In the genomic region with DNA sequence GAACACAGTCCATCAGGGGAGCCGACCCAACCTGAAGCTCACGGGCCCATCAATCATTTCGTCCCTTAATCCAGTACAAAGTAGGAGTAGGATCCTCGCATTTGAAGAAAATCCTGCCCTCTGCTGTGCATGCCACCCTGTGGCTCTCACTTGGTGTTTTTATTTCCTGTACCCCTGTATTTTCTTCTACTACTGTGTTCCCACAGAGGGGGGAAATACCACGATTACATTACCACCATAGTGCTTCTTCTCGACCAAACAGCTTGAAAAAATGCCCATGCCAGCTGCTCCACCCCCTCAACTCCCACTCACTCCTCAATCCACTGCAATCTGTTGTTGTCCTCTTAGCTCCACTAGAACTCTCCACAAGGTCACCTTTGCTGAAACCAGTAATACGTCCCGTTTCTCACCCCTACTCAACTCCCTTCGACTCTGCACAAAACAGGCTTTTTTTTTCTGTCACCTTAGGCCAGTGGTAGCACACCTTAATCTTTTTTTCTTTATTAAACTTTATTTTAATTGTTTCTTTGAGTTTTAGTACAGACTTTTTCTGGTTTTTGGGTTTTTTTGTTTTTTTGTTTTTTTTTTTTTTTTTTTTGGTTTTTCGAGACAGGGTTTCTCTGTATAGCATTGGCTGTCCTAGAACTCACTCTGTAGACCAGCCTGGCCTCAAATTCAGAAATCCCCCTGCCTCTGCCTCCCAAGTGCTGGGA, we compare ENCODE assay signal across 9 mouse cellular contexts. TPM values are rescaled to one million over a fixed set of nuclear protein-coding genes. Genes with fewer than 3 reads are reported as not detected.
DNase-seq lines count a peak whose midpoint lies in the region; ATAC-seq lines count a peak whose summit lies in the region.
"Had no signal": no experiment of that assay in that cellular context is flagged by ENCODE, and none has a peak within 500 bp of the region (broad histone marks: within the 10 kb centered on the region; RNA-seq: fewer than 3 reads in every experiment).

No protein-coding gene starts in this region.

- peak overlapping the region; percentile 100 for H3K27ac ChIP-seq in embryonic facial prominence, embryonic 14.5 days (replicated peaks; ENCODE audit: low read depth, low read length)

- WGBS in embryonic facial prominence, embryonic 14.5 days = 81% methylated on average over 10 of the region's 10 CpGs

- no peaks in the 10 kb centered on the region for H3K27me3 ChIP-seq in embryonic facial prominence, embryonic 14.5 days (replicated peaks; ENCODE audit: control insufficient read depth, insufficient read depth, low read length)
- H3K27me3 ChIP-seq: Patski had no signal

- DNase-seq in adrenal gland, adult 2 months = peak; percentile 17
- DNase-seq in adrenal gland, adult 18-20 months (ENCODE audit: low spot score in 2 of 2) = no peak
- DNase-seq in left cerebral cortex, adult 8-10 months (ENCODE audit: low spot score in 2 of 2) = peak; percentile 15 to 45
- no peak for DNase-seq in left cerebral cortex, adult 11 months (ENCODE audit: low spot score)
- no peak for DNase-seq in embryonic facial prominence, embryonic 14.5 days (ENCODE audit: low spot score)
- peak; percentile 42 to 74 for DNase-seq in left cerebral cortex, postnatal 25 days (ENCODE audit: low spot score in 2 of 2)
- peak; percentile 14 for DNase-seq in retina, postnatal 7 days (ENCODE audit: low read depth, low spot score)

- H3K4me3 ChIP-seq in embryonic facial prominence, embryonic 14.5 days (ENCODE audit: low read depth, low read length) = peak overlapping the region; percentile 93

- intact Hi-C loops in left cerebral cortex, postnatal 25 days (cut with DNase I) = loop anchor here (5.0 kb wide), 1 partner anchor 45 kb away; a partner anchor contains a TSS

- H3K9ac ChIP-seq in embryonic facial prominence, embryonic 14.5 days (ENCODE audit: low read depth, low read length) = peak overlapping the region; percentile 39; the same call in 1 of the 2 replicates

- peaks cover 16% of the 10 kb centered on the region; the same call in 1 of the 2 replicates for H3K4me1 ChIP-seq in embryonic facial prominence, embryonic 14.5 days (ENCODE audit: control insufficient read depth, insufficient read depth, low read length)

- peaks cover 27% of the 10 kb centered on the region for H3K36me3 ChIP-seq in embryonic facial prominence, embryonic 14.5 days (ENCODE audit: control insufficient read depth, insufficient read depth, low read length)

- no peaks in the 10 kb centered on the region for H3K9me3 ChIP-seq in embryonic facial prominence, embryonic 14.5 days (ENCODE audit: control insufficient read depth, low read length)

- peak overlapping the region; percentile 88 for H3K4me2 ChIP-seq in embryonic facial prominence, embryonic 14.5 days (ENCODE audit: low read depth, low read length)

- no peak for ATAC-seq in embryonic facial prominence, embryonic 14.5 days (ENCODE audit: low read depth)
- ATAC-seq in megakaryocyte-erythroid progenitor cell, adult 5-6 weeks (replicated peaks; ENCODE audit: low FRiP score, low TSS enrichment, poor library complexity, severe bottlenecking) = no peak

RNA-seq across cellular contexts. Expression of a gene that starts 0.9 kb away (rescaled TPM):
- 100 to 1,000 TPM; 241 to 251 TPM for total RNA-seq in adrenal gland, adult 2 months (2021)
- 15.9 and 18.9 TPM in 2 replicates for polyA plus RNA-seq in adrenal gland, adult 2 months (2012; rRNA removed)
- total RNA-seq in adrenal gland, adult 18-20 months (2021) = 100 to 1,000 TPM; 219 to 240 TPM
- total RNA-seq in left cerebral cortex, adult 8-10 months (2022) = 100 to 1,000 TPM; 262 to 316 (median 290) TPM
- polyA plus RNA-seq in embryonic facial prominence, embryonic 14.5 days (2014; fragmentation: Nextera tagmentation; extraction: Ambion mirVana) = 838 and 864 TPM in 2 replicates
- 100 to 1,000 TPM; 298 to 313 TPM for total RNA-seq in left cerebral cortex, postnatal 25 days (2021)
- 541 and 596 TPM in 2 replicates for total RNA-seq in megakaryocyte-erythroid progenitor cell, adult 5-6 weeks (2014; fragmentation: Nextera tagmentation)
- 518 and 674 TPM in 2 replicates for total RNA-seq in megakaryocyte-erythroid progenitor cell, adult 5-6 weeks (2017)

RNA-seq across cellular contexts. Expression of a gene that starts 22.8 kb away (rescaled TPM):
- 100 to 1,000 TPM in 1 of 2 experiments, 10 to 100 TPM in 1; 71.8 to 109 TPM for total RNA-seq in adrenal gland, adult 2 months (2021)
- polyA plus RNA-seq in adrenal gland, adult 2 months (2012; rRNA removed) = 100 and 102 TPM in 2 replicates
- 10 to 100 TPM; 81.3 to 86.5 TPM for total RNA-seq in adrenal gland, adult 18-20 months (2021)
- 100 to 1,000 TPM; 125 to 152 (median 137) TPM for total RNA-seq in left cerebral cortex, adult 8-10 months (2022)
- polyA plus RNA-seq in embryonic facial prominence, embryonic 14.5 days (2014; fragmentation: Nextera tagmentation; extraction: Ambion mirVana) = 576 and 619 TPM in 2 replicates
- total RNA-seq in left cerebral cortex, postnatal 25 days (2021) = 100 to 1,000 TPM; 165 to 168 TPM
- total RNA-seq in megakaryocyte-erythroid progenitor cell, adult 5-6 weeks (2014; fragmentation: Nextera tagmentation) = 167 and 191 TPM in 2 replicates
- total RNA-seq in megakaryocyte-erythroid progenitor cell, adult 5-6 weeks (2017) = 122 and 142 TPM in 2 replicates

RNA-seq across cellular contexts. Expression of a gene that starts 27.2 kb away (rescaled TPM):
- total RNA-seq in adrenal gland, adult 2 months (2021) = 10 to 100 TPM; 32.5 to 46.0 TPM
- polyA plus RNA-seq in adrenal gland, adult 2 months (2012; rRNA removed) = 24.7 and 28.9 TPM in 2 replicates
- 10 to 100 TPM; 33.2 to 43.0 TPM for total RNA-seq in adrenal gland, adult 18-20 months (2021)
- 10 to 100 TPM; 43.9 to 49.4 (median 46.0) TPM for total RNA-seq in left cerebral cortex, adult 8-10 months (2022)
- 128 and 143 TPM in 2 replicates for polyA plus RNA-seq in embryonic facial prominence, embryonic 14.5 days (2014; fragmentation: Nextera tagmentation; extraction: Ambion mirVana)
- 10 to 100 TPM; 45.7 to 49.1 TPM for total RNA-seq in left cerebral cortex, postnatal 25 days (2021)
- total RNA-seq in megakaryocyte-erythroid progenitor cell, adult 5-6 weeks (2014; fragmentation: Nextera tagmentation) = 256 and 306 TPM in 2 replicates
- 179 and 228 TPM in 2 replicates for total RNA-seq in megakaryocyte-erythroid progenitor cell, adult 5-6 weeks (2017)

RNA-seq across cellular contexts. Expression of a gene that starts 45.4 kb away (rescaled TPM):
- 100 to 1,000 TPM; 124 to 154 TPM for total RNA-seq in adrenal gland, adult 2 months (2021)
- polyA plus RNA-seq in adrenal gland, adult 2 months (2012; rRNA removed) = 68.4 and 73.4 TPM in 2 replicates
- 100 to 1,000 TPM in 1 of 2 experiments, 10 to 100 TPM in 1; 68.7 to 154 TPM for total RNA-seq in adrenal gland, adult 18-20 months (2021)
- 10 to 100 TPM; 58.4 to 66.1 (median 61.0) TPM for total RNA-seq in left cerebral cortex, adult 8-10 months (2022)
- polyA plus RNA-seq in embryonic facial prominence, embryonic 14.5 days (2014; fragmentation: Nextera tagmentation; extraction: Ambion mirVana) = 70.9 and 74.8 TPM in 2 replicates
- 10 to 100 TPM; 60.1 to 66.5 TPM for total RNA-seq in left cerebral cortex, postnatal 25 days (2021)
- 81.6 and 117 TPM in 2 replicates for total RNA-seq in megakaryocyte-erythroid progenitor cell, adult 5-6 weeks (2014; fragmentation: Nextera tagmentation)
- total RNA-seq in megakaryocyte-erythroid progenitor cell, adult 5-6 weeks (2017) = 79.8 and 101 TPM in 2 replicates

Comparison
In these comparisons a context has a peak if more than half of its experiments do, and no peak if none do; other contexts are left out.
1. DNase-seq: peak in adrenal gland, adult 2 months (single experiment), left cerebral cortex, adult 8-10 months (2 of 2), left cerebral cortex, postnatal 25 days (2 of 2) and retina, postnatal 7 days (single experiment); none in adrenal gland, adult 18-20 months (0 of 2), left cerebral cortex, adult 11 months (single experiment) and embryonic facial prominence, embryonic 14.5 days (single experiment).